Mouse (Mus musculus): ENCODE data around the gene Trim31. TPM values are rescaled to one million over a fixed set of nuclear protein-coding genes. Genes with fewer than 3 reads are reported as not detected.

Trim31 gene
- not detected in 2 replicates for polyA plus RNA-seq (2015; fragmentation: Nextera tagmentation; extraction: Ambion mirVana)

DNA sequence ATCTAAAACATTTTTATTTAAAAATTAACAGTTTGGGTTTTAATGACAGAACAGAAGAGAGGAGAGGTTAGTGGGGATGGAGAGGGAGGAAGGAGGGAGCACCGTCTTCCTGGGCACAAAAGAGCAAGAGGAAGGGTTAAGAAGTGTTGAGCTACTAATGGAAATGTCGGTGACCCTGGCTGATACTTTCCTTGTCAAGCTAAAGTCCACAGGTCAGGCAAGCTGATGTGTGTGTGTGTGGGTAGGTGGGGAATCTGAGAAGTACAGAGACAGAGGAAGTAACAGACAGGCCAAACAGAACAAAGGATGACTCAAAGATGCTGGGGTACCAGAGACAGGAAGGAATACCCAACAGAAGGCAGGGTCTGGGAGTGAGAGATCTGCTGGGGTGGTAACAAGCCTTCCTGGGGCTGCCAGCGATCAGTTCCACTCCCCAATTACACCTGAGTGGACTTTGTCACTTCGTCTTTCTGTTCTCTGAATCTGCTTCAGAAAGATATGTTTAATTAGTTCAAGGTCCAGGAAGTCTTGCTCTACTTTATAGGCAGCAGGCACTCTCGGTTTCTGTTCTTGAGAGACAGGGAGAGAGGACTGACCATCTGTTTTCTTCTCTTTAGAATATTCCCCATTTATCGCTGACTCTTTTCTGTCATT is at the start of gene Trim31:
Trim31 (plus strand) TSS at position 567 of the 654 bp plus-strand sequence.

DNA sequence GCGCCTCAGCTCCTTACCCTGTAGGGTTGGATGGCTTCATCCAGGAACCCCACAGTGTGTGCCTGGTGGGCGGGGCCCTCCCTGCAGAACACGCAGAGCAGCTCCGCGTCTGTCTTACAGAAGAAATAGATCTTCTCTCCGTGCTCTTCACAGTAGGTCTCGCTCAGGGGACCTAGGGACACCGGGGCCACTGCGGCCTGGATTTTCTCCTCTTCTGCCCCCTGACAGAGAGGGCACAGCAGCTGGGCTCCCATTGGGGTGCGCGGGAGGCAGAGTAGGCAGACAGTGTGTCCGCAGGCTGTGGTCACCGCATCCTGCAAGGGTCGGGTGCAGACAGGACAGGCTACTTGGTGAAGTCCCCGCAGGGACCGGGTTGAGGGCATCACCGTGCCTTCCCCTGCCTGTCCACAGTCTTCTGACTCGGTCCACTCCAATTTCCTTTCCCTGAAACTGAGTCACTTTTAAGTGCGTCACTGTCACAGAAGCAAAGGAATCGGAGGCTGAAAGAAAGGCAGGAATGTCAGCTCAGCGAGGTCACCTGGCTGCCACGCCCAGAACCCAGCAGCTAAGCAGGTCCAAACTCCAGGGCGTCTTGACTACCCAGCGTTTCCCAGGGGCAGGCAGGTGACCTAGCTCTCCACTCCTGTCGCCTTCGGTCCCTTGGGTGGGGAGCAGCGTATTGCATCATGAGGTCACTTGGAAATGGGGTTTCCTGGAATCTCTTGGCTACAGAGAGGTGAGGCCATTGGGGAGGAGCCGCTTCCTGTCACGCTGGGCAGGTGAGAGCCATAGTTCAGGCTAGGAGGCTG is 31.0 kb upstream of the Trim31 start, which contains the start of gene Trim15:
Trim15 (minus strand) TSS at position 492 of the 809 bp plus-strand sequence.

DNA sequence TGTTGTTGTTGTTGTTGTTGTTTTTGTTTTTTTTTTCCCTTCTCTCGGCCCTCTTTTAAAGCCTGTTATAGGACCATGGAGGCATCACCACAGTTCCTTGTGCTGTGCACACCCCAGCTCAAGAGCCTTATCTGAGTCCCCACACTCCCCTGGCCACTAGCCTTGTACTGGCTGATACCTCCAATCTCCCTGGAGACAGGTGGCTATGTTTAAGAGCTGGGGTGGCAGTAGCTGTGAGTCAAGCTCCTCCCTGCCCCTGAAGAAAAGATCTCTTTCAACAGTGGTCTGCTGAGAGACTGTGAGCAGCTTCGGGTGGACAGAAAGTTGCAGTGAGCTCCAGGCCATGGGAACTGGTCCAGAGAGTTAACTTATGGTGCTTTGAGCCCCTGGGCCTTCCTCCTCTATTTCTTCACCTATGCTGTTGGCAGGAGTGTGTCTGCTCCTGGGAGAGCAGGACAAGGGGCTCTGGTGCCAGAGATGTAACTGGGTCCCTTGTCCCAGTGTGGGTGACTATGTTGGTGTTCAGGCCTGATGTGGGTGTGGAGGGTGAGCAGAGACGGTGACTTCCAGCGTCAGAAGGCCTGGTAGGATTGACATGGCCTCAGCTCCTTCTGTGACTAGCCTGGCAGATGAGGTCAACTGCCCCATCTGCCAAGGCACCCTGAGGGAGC is 28.5 kb upstream of the Trim31 start, which contains the start of gene Trim10:
Trim10 (plus strand) TSS at position 291 of the 671 bp plus-strand sequence.

DNA sequence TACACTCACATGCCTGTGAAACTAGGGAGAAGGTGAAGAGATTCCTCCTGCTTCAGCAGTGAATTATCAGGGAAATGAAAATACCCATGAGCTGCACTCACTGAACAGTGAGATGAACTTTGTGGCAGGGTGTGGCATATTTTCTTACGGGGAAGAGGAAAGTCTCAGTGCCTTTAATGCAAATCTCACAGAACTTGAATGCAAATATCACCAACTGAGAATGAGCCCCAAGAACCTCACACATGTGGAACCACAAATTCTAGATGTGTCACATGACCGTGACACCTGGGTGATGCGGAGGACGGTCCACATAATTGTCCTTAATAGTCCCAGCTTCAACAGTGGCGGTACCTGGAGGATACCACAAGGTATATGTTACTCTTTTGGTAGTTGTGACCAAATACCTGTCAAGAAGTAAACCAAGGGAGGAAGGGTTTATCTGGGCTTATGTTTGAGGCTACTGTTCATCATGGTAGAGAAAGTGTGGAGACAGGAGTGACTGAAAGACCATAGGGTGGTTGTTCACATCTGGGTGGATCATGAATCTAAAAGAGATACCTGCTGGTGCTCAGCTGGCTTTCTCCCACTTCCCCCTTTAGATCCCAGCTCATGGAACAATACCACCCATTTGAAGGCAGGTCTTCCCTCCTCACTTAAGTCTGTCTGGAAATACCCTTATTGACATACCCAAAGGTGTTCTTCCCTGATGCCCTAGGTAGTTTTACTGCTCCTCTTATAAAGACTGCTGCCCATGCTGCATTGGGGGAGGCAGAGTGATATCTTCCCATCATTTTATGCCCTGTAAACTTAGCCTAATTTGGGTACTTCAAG is 7.6 kb upstream of the Trim31 start, which contains the start of gene Trim40:
Trim40 (minus strand) TSS at position 51 of the 831 bp plus-strand sequence.

DNA sequence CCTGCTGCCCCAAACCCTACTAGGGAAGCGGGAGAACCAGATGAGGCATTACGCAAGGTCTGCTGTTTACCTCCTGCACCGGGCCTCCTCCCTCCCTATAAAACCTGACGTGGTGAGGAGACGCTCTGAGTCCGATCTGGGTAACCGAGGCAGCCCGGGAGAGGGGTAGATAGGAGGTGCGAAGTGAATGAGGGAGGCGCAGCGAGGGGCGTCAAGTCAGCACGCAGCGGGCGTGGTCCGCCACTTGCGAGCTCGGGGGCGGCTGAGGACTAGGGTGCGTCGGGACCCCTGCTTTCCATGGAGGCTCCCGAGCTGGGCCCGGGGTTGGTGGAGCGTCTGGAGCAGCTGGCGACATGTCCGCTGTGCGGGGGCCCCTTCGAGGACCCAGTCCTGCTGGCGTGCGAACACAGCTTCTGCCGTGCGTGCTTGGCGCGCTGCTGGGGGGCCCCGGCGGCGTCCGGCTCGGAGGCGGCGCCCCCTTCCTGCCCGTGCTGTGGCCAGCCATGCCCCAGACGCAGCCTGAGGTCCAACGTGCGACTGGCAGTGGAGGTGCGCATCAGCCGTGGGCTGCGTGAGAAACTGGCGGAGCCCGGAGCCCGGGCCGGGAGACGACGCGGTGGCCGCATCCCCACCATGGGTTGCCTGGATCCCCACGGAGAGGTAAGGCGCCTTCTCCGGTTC is 45.0 kb downstream of the Trim31 start, which contains the start of gene Rnf39:
Rnf39 (plus strand) TSS at position 128 of the 681 bp plus-strand sequence.

DNA sequence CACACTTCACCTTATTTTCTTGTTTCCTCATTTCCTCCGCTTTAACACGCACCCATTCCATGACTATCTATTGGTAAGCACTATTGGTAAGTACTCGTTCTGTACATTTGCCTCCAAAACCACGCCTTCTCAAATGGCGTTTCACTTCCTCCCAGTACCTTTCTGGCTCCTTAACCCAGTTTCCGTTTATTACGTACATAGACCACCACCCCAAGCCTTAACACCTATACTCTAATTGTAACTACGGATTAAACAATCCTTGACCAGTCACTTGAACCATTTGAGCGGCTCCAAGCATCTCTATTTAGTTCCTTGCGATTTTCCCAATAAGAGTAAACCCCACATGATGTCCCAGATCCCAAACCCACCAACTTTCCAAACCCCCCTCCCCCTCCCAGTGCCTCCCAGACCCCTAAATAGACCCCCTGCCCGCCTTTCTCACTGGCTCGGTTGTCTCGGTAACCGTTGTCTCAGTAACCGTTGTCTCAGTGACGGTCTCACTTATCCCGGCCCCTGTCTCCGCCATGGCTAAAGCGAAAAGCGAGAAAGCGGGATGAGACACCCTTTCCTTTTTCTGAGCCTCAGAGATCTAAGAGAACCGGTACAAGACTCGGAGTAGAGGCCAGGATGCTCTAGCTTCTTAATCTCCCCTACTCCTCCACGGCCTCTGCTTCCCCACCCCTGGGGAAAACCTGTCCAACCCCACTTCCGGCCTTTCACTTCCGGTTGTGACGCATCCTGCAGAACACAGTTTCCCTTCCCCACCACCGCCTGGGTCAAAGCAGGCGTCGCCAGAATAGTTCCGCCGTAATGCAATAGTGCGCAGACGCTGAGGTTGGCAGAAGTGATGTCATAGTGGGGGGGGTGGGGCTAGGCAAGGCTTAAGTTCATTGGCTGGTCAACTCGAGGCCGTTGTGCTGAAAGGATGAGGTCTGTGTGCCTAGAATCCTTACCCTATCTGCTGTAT is 53.3 kb downstream of the Trim31 start, which contains the start of gene Ppp1r11:
Ppp1r11 (minus strand) TSS at position 761 of the 967 bp plus-strand sequence.

DNA sequence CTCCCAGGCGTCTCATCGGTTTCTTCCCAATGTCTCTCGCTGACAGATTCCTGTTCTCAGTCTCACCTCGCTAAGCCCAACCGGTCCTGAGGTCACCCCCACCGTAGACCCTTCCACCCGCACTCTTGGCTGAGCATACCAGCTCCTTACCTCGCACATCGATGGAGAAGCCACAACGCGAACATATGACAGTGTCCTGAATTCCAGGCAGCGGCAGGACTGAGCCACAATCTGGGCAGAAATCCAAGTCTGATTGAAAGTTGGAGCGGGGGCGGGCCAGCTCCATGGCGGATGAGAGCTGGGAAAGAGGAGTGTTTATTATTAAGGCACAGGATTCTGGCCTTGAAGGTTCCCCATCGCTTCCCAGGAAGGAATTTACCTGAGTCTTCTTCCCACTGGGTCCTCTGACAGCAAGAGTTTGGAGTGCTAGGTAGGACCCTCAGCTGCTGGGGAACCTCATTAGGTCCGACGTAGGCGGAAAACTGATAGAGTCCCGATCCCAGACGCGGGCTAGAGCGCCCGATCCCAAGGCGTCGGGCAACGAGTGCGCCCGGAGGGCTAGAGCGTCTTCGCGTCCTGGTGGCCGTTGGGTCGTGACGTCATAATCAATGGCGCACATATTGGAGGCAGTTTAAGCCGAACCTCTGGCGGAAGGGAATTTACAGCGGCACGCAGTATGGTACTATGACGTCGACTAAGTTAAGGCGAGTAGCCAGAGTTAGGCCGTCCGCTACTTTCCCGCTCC is 60.3 kb downstream of the Trim31 start, which contains the start of the genes Znrd1 and Znrd1as:
Znrd1 (minus strand) TSS at position 561 of the 745 bp plus-strand sequence.
Znrd1as (plus strand) TSS at position 594 of the 745 bp plus-strand sequence.

Other genes with a start within 250 kb of the Trim31 start
- gene H2-M1, start 225.9 kb upstream of the Trim31 start, polyA plus RNA-seq (2015; fragmentation: Nextera tagmentation; extraction: Ambion mirVana): not detected in 2 replicates
- gene H2-M10.5, start 125.2 kb upstream of the Trim31 start, polyA plus RNA-seq (2015; fragmentation: Nextera tagmentation; extraction: Ambion mirVana): not detected in 2 replicates
- not detected in 2 replicates for gene H2-M10.6, start 85.9 kb upstream of the Trim31 start, polyA plus RNA-seq (2015; fragmentation: Nextera tagmentation; extraction: Ambion mirVana)
- 19.3 and 19.5 TPM in 2 replicates for gene Trim26, start 61.0 kb upstream of the Trim31 start, polyA plus RNA-seq (2015; fragmentation: Nextera tagmentation; extraction: Ambion mirVana)
- 0.07 TPM in 1 of 2 replicates, not detected in the other for gene Trim15, start 30.9 kb upstream of the Trim31 start, polyA plus RNA-seq (2015; fragmentation: Nextera tagmentation; extraction: Ambion mirVana)
- 0.22 and 0.37 TPM in 2 replicates for gene Trim10, start 28.5 kb upstream of the Trim31 start, polyA plus RNA-seq (2015; fragmentation: Nextera tagmentation; extraction: Ambion mirVana)
- gene Trim40, start 8.0 kb upstream of the Trim31 start, polyA plus RNA-seq (2015; fragmentation: Nextera tagmentation; extraction: Ambion mirVana): not detected in 2 replicates
- gene Rnf39, start 44.8 kb downstream of the Trim31 start, polyA plus RNA-seq (2015; fragmentation: Nextera tagmentation; extraction: Ambion mirVana): 0.73 and 1.4 TPM in 2 replicates
- 77.5 and 78.4 TPM in 2 replicates for gene Ppp1r11, start 53.6 kb downstream of the Trim31 start, polyA plus RNA-seq (2015; fragmentation: Nextera tagmentation; extraction: Ambion mirVana)
- gene Znrd1, start 60.4 kb downstream of the Trim31 start, polyA plus RNA-seq (2015; fragmentation: Nextera tagmentation; extraction: Ambion mirVana): 37.6 and 40.9 TPM in 2 replicates
- gene Znrd1as, start 60.5 kb downstream of the Trim31 start, polyA plus RNA-seq (2015; fragmentation: Nextera tagmentation; extraction: Ambion mirVana): 7.9 and 10.3 TPM in 2 replicates
- not detected in 2 replicates for gene 2410137M14Rik, start 83.1 kb downstream of the Trim31 start, polyA plus RNA-seq (2015; fragmentation: Nextera tagmentation; extraction: Ambion mirVana)
- gene H2-M5, start 91.4 kb downstream of the Trim31 start, polyA plus RNA-seq (2015; fragmentation: Nextera tagmentation; extraction: Ambion mirVana): 0.15 TPM in 2 replicates
- gene Zfp57, start 103.0 kb downstream of the Trim31 start, polyA plus RNA-seq (2015; fragmentation: Nextera tagmentation; extraction: Ambion mirVana): 9.7 and 11.0 TPM in 2 replicates
- not detected in 2 replicates for gene Mog, start 125.3 kb downstream of the Trim31 start, polyA plus RNA-seq (2015; fragmentation: Nextera tagmentation; extraction: Ambion mirVana)
- 3.8 and 4.6 TPM in 2 replicates for gene Gabbr1, start 147.8 kb downstream of the Trim31 start, polyA plus RNA-seq (2015; fragmentation: Nextera tagmentation; extraction: Ambion mirVana)
- not detected in 2 replicates for gene Olfr90, start 190.4 kb downstream of the Trim31 start, polyA plus RNA-seq (2015; fragmentation: Nextera tagmentation; extraction: Ambion mirVana)
- gene Olfr91, start 200.2 kb downstream of the Trim31 start, polyA plus RNA-seq (2015; fragmentation: Nextera tagmentation; extraction: Ambion mirVana): not detected in 2 replicates
- not detected in 2 replicates for gene Olfr92, start 222.0 kb downstream of the Trim31 start, polyA plus RNA-seq (2015; fragmentation: Nextera tagmentation; extraction: Ambion mirVana)